Mouse (Mus musculus) intestine, postnatal 0 days (tissue): ENCODE results near the gene Drc7. TPM values are rescaled to one million over a fixed set of nuclear protein-coding genes. Genes with fewer than 3 reads are reported as not detected.
A peak's percentile ranks its signal among the peaks of the same experiment; 100 is the strongest.

Experiments
- ATAC-seq: fragments of 200-750 bp; cut with Nextera tagmentation; 2 replicates; pipeline ENCODE4 v1.8.0; 2017; ENCODE audit warnings: mild to moderate bottlenecking, moderate TSS enrichment, moderate library complexity
- H3K27ac ChIP-seq: fragments of 300-500 bp; sonication (generic); 2 replicates; pipeline ENCODE4 v1.5.1; 2014; ENCODE audit warnings: mild to moderate bottlenecking, low read depth, low read length, moderate library complexity
- H3K27me3 ChIP-seq: fragments of 300-500 bp; sonication (generic); replicated peaks from 2 replicates; pipeline ENCODE4 v1.6.1; 2014; ENCODE audit warnings: low read length, mixed read lengths; ENCODE audit not compliant: control insufficient read depth, insufficient read depth
- H3K36me3 ChIP-seq: fragments of 300-500 bp; sonication (generic); 2 replicates; pipeline ENCODE4 v1.6.1; 2014; ENCODE audit warnings: mild to moderate bottlenecking, moderate library complexity; ENCODE audit not compliant: control insufficient read depth, insufficient read depth
- H3K4me1 ChIP-seq: fragments of 300-500 bp; sonication (generic); replicated peaks from 2 replicates; pipeline ENCODE4 v1.6.1; 2014; ENCODE audit warnings: antibody characterized with exemption, low read length, mixed read lengths; ENCODE audit not compliant: control insufficient read depth, insufficient read depth
- H3K4me2 ChIP-seq: fragments of 300-500 bp; sonication (generic); replicated peaks from 2 replicates; pipeline ENCODE4 v1.6.1; 2014; ENCODE audit warnings: low read depth, mild to moderate bottlenecking, moderate library complexity
- H3K4me3 ChIP-seq: fragments of 300-500 bp; sonication (generic); 2 replicates; pipeline ENCODE4 v1.5.1; 2014; ENCODE audit warnings: low read depth, low read length
- H3K9ac ChIP-seq: fragments of 300-500 bp; sonication (generic); 2 replicates; pipeline ENCODE4 v1.6.1; 2014; ENCODE audit warnings: mild to moderate bottlenecking, low read depth, low read length
- H3K9me3 ChIP-seq: fragments of 300-500 bp; sonication (generic); 2 replicates; pipeline ENCODE4 v1.6.1; 2016; ENCODE audit warnings: mixed run types; ENCODE audit not compliant: control insufficient read depth
- CTCF ChIP-seq: sonication (generic); IDR thresholded peaks from 2 replicates; pipeline ENCODE4 v1.5.1; 2016; ENCODE audit warnings: low read depth, mild to moderate bottlenecking, control low read depth, antibody characterized with exemption, moderate library complexity
- WGBS: fragments of 180-500 bp; shearing (Covaris S2); extraction: QIAGEN DNeasy Blood & Tissue Kit; methylation state at CpG from one replicate; pipeline ENCODE4 v1.1.7; 2014; 5-methylcytosine and 5-hydroxymethylcytosine counted together
- polyA plus RNA-seq: library from polyadenylated mRNA; unstranded; fragments of >200 nt; fragmentation: Nextera tagmentation; extraction: Ambion mirVana; gene quantifications from 2 replicates; pipeline ENCODE4 v1.2.1, GENCODE M21; 2015

Drc7 gene
- polyA plus RNA-seq, 1 experiment from 2014 or later, result not detected

- no peaks in the 10 kb centered on the region for H3K4me1 ChIP-seq
Measured at GRCm38 (mm10) chr8:95054438-95054837, 465 bp upstream of the Drc7 start.

DNA sequence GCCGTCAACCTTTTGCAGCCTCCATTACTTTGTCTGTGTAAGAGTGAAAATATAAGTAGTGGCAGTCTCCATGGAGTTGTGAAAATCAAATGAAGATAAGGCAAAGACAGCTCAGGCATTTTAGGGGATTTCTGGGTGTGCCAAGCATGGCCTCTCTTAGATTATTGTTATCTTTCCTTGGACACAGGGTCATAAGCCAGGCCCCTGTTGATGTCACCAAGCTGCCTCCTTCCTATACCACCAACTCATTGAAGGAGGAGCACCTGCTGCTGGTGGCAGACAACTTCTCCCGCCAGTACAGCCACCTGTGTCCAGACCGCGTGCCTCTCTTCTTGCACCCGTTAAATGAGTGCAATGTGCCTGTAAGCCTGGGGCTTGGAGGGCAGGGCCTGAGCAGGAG, 1.5 kb downstream of the Drc7 start:
- Histone ChIP-seq H3K27ac (no peak overlapping the region), H3K4me2 (no peak overlapping the region), H3K4me3 (no peak overlapping the region), H3K27me3 (no peaks in the 10 kb centered on the region), H3K4me1 (no peaks in the 10 kb centered on the region), H3K9me3 (no peaks in the 10 kb centered on the region), H3K36me3 (no peaks in the 10 kb centered on the region), H3K9ac (no peak overlapping the region)
- WGBS, result 73% methylated on average over 5 of the region's 5 CpGs
- no peak for ATAC-seq
- TF ChIP-seq CTCF, result no peak

More at GRCm38 (mm10) chr8:95054438-95054837, 465 bp upstream of the Drc7 start:
- no peak for TF ChIP-seq CTCF
- H3K36me3 ChIP-seq, result no peaks in the 10 kb centered on the region
- H3K4me3 ChIP-seq, result no peak overlapping the region
- H3K9me3 ChIP-seq, result no peaks in the 10 kb centered on the region
- H3K4me2 ChIP-seq, result no peak overlapping the region
- H3K27me3 ChIP-seq, result no peaks in the 10 kb centered on the region
- ATAC-seq, result no peak
- no peak overlapping the region for H3K9ac ChIP-seq
- H3K27ac ChIP-seq, result no peak overlapping the region
- WGBS, result 52% methylated on average over 6 of the region's 6 CpGs

DNA sequence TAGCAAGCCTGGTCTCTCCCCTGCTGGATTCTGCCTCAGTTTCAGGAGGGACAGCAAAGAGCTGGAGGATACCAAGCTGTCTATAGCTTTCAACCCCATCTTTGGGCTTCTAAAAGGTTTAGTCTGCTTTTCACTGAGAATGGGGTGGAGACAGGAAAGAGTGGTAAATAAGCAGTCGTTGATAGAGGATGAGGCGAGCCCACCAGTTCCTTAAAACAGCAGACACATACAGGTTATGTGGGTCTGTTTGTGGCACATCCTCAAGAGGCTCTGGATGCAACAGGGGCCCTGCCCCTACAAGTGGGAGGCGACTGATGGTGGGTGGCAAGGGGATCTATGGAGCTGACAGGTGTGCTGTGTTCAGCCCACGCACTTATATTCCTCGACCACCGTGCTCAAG, 3.8 kb downstream of the Drc7 start:
- no peaks in the 10 kb centered on the region for H3K36me3 ChIP-seq
- H3K9ac ChIP-seq, result no peak overlapping the region
- no peaks in the 10 kb centered on the region for H3K4me1 ChIP-seq
- H3K27me3 ChIP-seq, result no peaks in the 10 kb centered on the region
- H3K27ac ChIP-seq, result no peak overlapping the region
- no peak overlapping the region for H3K4me3 ChIP-seq
- no peak for ATAC-seq
- TF ChIP-seq CTCF, result no peak
- WGBS, result 79% methylated on average over 6 of the region's 6 CpGs
- no peak overlapping the region for H3K4me2 ChIP-seq
- H3K9me3 ChIP-seq, result no peaks in the 10 kb centered on the region

- H3K4me2 ChIP-seq, result no peak overlapping the region
- no peaks in the 10 kb centered on the region for H3K36me3 ChIP-seq
- H3K9me3 ChIP-seq, result no peaks in the 10 kb centered on the region
- WGBS, result 52% methylated on average over 6 of the region's 6 CpGs
- no peak overlapping the region for H3K9ac ChIP-seq
- no peak overlapping the region for H3K27ac ChIP-seq
- H3K4me1 ChIP-seq, result no peaks in the 10 kb centered on the region
- no peak for ATAC-seq
- TF ChIP-seq CTCF, result no peak
- H3K4me3 ChIP-seq, result no peak overlapping the region
- no peaks in the 10 kb centered on the region for H3K27me3 ChIP-seq
Measured at GRCm38 (mm10) chr8:95059812-95060533, 5.1 kb downstream of the Drc7 start.

- TF ChIP-seq CTCF, result no peak
- ATAC-seq, result no peak
- Histone ChIP-seq H3K9ac (no peak overlapping the region), H3K27ac (no peak overlapping the region), H3K36me3 (no peaks in the 10 kb centered on the region), H3K4me2 (no peak overlapping the region), H3K4me1 (no peaks in the 10 kb centered on the region), H3K4me3 (no peak overlapping the region), H3K27me3 (no peaks in the 10 kb centered on the region), H3K9me3 (no peaks in the 10 kb centered on the region)
- 82% methylated on average over 2 of the region's 2 CpGs for WGBS
Measured at GRCm38 (mm10) chr8:95064531-95064930, 9.6 kb downstream of the Drc7 start.

DNA sequence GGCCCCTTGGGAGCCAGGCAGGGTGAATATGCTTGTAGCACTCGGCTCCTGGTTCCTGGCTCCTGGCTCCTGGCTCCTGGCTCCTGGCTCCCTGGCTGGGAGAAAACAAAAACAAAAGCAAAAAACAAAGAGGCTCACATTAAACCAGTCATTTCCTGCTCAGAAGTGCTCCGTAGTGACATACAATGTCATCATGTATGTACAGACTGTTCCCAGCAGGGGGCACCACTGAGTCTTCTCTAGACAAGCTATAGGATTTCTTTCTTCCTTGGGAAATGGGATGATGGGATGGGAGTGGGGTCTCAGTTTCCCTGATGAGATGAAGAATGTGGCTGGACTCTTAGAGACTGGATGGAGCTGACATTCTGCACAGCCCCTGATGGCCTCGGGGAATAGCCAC, 12.7 kb downstream of the Drc7 start:
- Histone ChIP-seq H3K36me3 (no peaks in the 10 kb centered on the region), H3K4me1 (no peaks in the 10 kb centered on the region), H3K27ac (no peak overlapping the region), H3K9ac (no peak overlapping the region), H3K9me3 (no peaks in the 10 kb centered on the region), H3K27me3 (no peaks in the 10 kb centered on the region), H3K4me2 (no peak overlapping the region), H3K4me3 (no peak overlapping the region)
- TF ChIP-seq CTCF, result peak; percentile 76
- no peak for ATAC-seq
- 47% methylated on average over 3 of the region's 3 CpGs for WGBS
